Mouse (Mus musculus) thymus, adult 2 months (tissue): ENCODE results near the gene Mre11a.

Experiments
- CTCF ChIP-seq: fragments of 200-500 bp; IDR thresholded peaks from 2 replicates; pipeline ENCODE4 v1.5.1; 2012; ENCODE audit warnings: mild to moderate bottlenecking, control low read depth, low read length, moderate library complexity, borderline replicate concordance; ENCODE audit not compliant: control insufficient read depth, poor library complexity, insufficient read depth; ENCODE audit errors: extremely low read depth
- POLR2A ChIP-seq: fragments of 200-500 bp; IDR thresholded peaks from 2 replicates; pipeline ENCODE4 v1.6.1; 2012; ENCODE audit warnings: mild to moderate bottlenecking, low read length, control low read depth, moderate library complexity; ENCODE audit not compliant: control insufficient read depth, poor library complexity, insufficient read depth; ENCODE audit errors: extremely low read depth

DNA sequence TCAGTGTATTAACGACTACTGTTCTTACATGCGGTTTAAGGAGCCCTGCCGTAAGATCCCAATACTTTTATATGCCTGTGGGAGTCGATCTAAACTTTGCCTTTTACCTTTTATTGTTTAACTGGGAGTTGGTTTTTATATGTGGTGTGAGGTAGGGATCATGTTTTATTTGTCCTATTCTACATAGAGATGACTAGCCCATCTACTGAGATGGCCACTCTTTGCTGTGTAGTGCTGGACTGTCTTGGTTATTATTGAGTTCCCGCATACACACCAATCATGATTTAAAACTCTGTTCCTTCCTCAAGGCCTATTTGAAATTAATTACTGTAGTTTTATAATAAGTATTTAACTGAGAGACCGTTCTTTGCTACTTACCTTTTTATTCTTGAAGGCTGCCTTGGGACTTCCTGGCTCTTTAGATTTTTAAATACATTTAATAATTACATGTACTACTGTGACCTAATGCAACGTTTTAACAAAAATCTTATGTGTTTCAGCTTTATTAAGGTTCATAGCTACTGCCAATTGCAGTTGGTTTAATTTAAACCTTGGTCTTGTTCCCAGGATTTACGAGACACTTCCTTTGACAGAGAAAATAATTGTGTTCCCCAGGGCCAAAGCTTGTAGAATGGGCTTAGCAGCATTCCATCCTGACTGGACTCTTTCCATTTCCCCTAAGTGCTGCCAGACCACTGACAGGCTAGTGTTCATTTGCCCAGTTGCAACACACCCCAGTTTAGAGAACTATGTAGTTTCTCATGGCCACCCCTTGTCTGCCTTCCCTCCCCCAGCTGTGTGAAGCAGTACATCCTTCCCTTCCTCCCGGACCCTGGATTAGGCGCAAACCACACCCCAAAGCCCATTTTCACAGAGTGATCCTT lies 57.7 kb downstream of the Mre11a start:
- TF ChIP-seq POLR2A (no peak), CTCF (no peak)
